Mouse (Mus musculus): ENCODE data around the gene Hps6. TPM values are rescaled to one million over a fixed set of nuclear protein-coding genes. Genes with fewer than 3 reads are reported as not detected.

The Hps6 gene
- polyA plus RNA-seq, 1 experiment from 2014 or later: 4.0 TPM

GRCm38 (mm10) chr19:45999378-45999777, 3.9 kb upstream of the Hps6 start:
- no peak overlapping the region for H3K4me3 ChIP-seq
- no peak for ATAC-seq (ENCODE audit: low FRiP score, low read depth)

GRCm38 (mm10) chr19:46002279-46002678, 1.0 kb upstream of the Hps6 start:
- Histone ChIP-seq H3K4me2 (replicated peaks) (no peak overlapping the region), H3K9me3 (no peaks in the 10 kb centered on the region), H3K4me3 (no peak overlapping the region), H3K36me3 (no peaks in the 10 kb centered on the region), H3K4me1 (peaks cover 20% of the 10 kb centered on the region), H3K9ac (replicated peaks) (no peak overlapping the region), H3K27ac (replicated peaks) (no peak overlapping the region), H3K27me3 (peaks cover 39% of the 10 kb centered on the region)
- WGBS: 85% methylated on average over 9 of the region's 9 CpGs
- no peak for ATAC-seq (ENCODE audit: low FRiP score, low read depth)

More at GRCm38 (mm10) chr19:45999378-45999777, 3.9 kb upstream of the Hps6 start:
- H3K9me3 ChIP-seq: peaks cover 7% of the 10 kb centered on the region; the same call in 1 of the 2 replicates
- peaks cover 10% of the 10 kb centered on the region; the same call in 1 of the 2 replicates for H3K36me3 ChIP-seq
- no peak overlapping the region for H3K4me2 ChIP-seq (replicated peaks)
- no peak overlapping the region for H3K9ac ChIP-seq (replicated peaks)
- peaks cover 20% of the 10 kb centered on the region for H3K4me1 ChIP-seq
- H3K27ac ChIP-seq (replicated peaks): no peak overlapping the region
- 63% methylated on average over 1 of the region's 1 CpGs for WGBS
- peaks cover 23% of the 10 kb centered on the region for H3K27me3 ChIP-seq

- peaks cover 39% of the 10 kb centered on the region for H3K27me3 ChIP-seq
- H3K4me1 ChIP-seq: peaks cover 15% of the 10 kb centered on the region
- no peak overlapping the region for H3K9ac ChIP-seq (replicated peaks)
- WGBS: 62% methylated on average over 17 of the region's 17 CpGs
- no peaks in the 10 kb centered on the region for H3K36me3 ChIP-seq
- H3K4me2 ChIP-seq (replicated peaks): no peak overlapping the region
- ATAC-seq (ENCODE audit: low FRiP score, low read depth): no peak
- no peak overlapping the region for H3K4me3 ChIP-seq
- no peaks in the 10 kb centered on the region for H3K9me3 ChIP-seq
- H3K27ac ChIP-seq (replicated peaks): no peak overlapping the region
These were observed 1.6 kb downstream of the Hps6 start for GRCm38 (mm10) chr19:46004814-46005466.

GRCm38 (mm10) chr19:46005680-46006079, 2.4 kb downstream of the Hps6 start:
- peaks cover 15% of the 10 kb centered on the region for H3K4me1 ChIP-seq
- H3K9me3 ChIP-seq: no peaks in the 10 kb centered on the region
- H3K27ac ChIP-seq (replicated peaks): no peak overlapping the region
- no peak overlapping the region for H3K4me3 ChIP-seq
- no peaks in the 10 kb centered on the region for H3K36me3 ChIP-seq
- 88% methylated on average over 7 of the region's 7 CpGs for WGBS
- no peak overlapping the region for H3K4me2 ChIP-seq (replicated peaks)
- H3K27me3 ChIP-seq: peaks cover 39% of the 10 kb centered on the region
- no peak overlapping the region for H3K9ac ChIP-seq (replicated peaks)
- no peak for ATAC-seq (ENCODE audit: low FRiP score, low read depth)

- no peaks in the 10 kb centered on the region for H3K9me3 ChIP-seq
- no peaks in the 10 kb centered on the region for H3K27me3 ChIP-seq
- no peak overlapping the region for H3K9ac ChIP-seq (replicated peaks)
- WGBS: 41% methylated on average over 12 of the region's 12 CpGs
- H3K27ac ChIP-seq (replicated peaks): no peak overlapping the region
- H3K4me1 ChIP-seq: no peaks in the 10 kb centered on the region
- H3K4me3 ChIP-seq: no peak overlapping the region
- H3K36me3 ChIP-seq: no peaks in the 10 kb centered on the region
- no peak overlapping the region for H3K4me2 ChIP-seq (replicated peaks)
- no peak; the same call in 1 of the 2 replicates for ATAC-seq (ENCODE audit: low FRiP score, low read depth)
These were observed 11.4 kb downstream of the Hps6 start for GRCm38 (mm10) chr19:46014572-46015178.

GRCm38 (mm10) chr19:46016023-46016422, 12.7 kb downstream of the Hps6 start:
- no peak for ATAC-seq (ENCODE audit: low FRiP score, low read depth)
- no peaks in the 10 kb centered on the region for H3K27me3 ChIP-seq
- H3K4me2 ChIP-seq (replicated peaks): no peak overlapping the region
- H3K27ac ChIP-seq (replicated peaks): no peak overlapping the region
- no peak overlapping the region for H3K4me3 ChIP-seq
- WGBS: 53% methylated on average over 2 of the region's 2 CpGs
- no peaks in the 10 kb centered on the region for H3K4me1 ChIP-seq
- no peak overlapping the region for H3K9ac ChIP-seq (replicated peaks)
- no peaks in the 10 kb centered on the region for H3K36me3 ChIP-seq
- no peaks in the 10 kb centered on the region for H3K9me3 ChIP-seq

- Histone ChIP-seq H3K36me3 (0 out of 2 replicates have a peak, but pooled peaks cover 3% of the 10 kb centered on the region), H3K9ac (replicated peaks) (no peak overlapping the region), H3K9me3 (no peaks in the 10 kb centered on the region; the same call in 1 of the 2 replicates), H3K4me1 (no peaks in the 10 kb centered on the region), H3K27me3 (no peaks in the 10 kb centered on the region), H3K27ac (replicated peaks) (no peak overlapping the region), H3K4me3 (no peak overlapping the region), H3K4me2 (replicated peaks) (no peak overlapping the region)
- ATAC-seq (ENCODE audit: low FRiP score, low read depth): no peak
- 83% methylated on average over 6 of the region's 6 CpGs for WGBS
These were observed 21.7 kb downstream of the Hps6 start for GRCm38 (mm10) chr19:46024959-46025358.

- H3K36me3 ChIP-seq: peaks cover 8% of the 10 kb centered on the region
- no peak overlapping the region for H3K4me3 ChIP-seq
- WGBS: 63% methylated on average over 8 of the region's 8 CpGs
These were observed 23.3 kb downstream of the Hps6 start for GRCm38 (mm10) chr19:46026567-46026966.

GRCm38 (mm10) chr19:46028747-46029320, 25.5 kb downstream of the Hps6 start:
- H3K27ac ChIP-seq (replicated peaks): no peak overlapping the region
- WGBS: 76% methylated on average over 11 of the region's 11 CpGs
- H3K4me2 ChIP-seq (replicated peaks): no peak overlapping the region
- no peak overlapping the region for H3K9ac ChIP-seq (replicated peaks)
- H3K4me3 ChIP-seq: no peak overlapping the region
- H3K36me3 ChIP-seq: peaks cover 31% of the 10 kb centered on the region
- ATAC-seq (ENCODE audit: low FRiP score, low read depth): no peak
- no peaks in the 10 kb centered on the region for H3K27me3 ChIP-seq
- H3K4me1 ChIP-seq: no peaks in the 10 kb centered on the region
- H3K9me3 ChIP-seq: no peaks in the 10 kb centered on the region; the same call in 1 of the 2 replicates

More at GRCm38 (mm10) chr19:46026567-46026966, 23.3 kb downstream of the Hps6 start:
- Histone ChIP-seq H3K4me2 (replicated peaks) (no peak overlapping the region), H3K9ac (replicated peaks) (no peak overlapping the region), H3K27me3 (no peaks in the 10 kb centered on the region), H3K9me3 (no peaks in the 10 kb centered on the region; the same call in 1 of the 2 replicates), H3K4me1 (no peaks in the 10 kb centered on the region), H3K27ac (replicated peaks) (no peak overlapping the region)
- ATAC-seq (ENCODE audit: low FRiP score, low read depth): no peak

GRCm38 (mm10) chr19:46029652-46030051, 26.3 kb downstream of the Hps6 start:
- no peak overlapping the region for H3K27ac ChIP-seq (replicated peaks)
- H3K9ac ChIP-seq (replicated peaks): no peak overlapping the region
- no peaks in the 10 kb centered on the region for H3K4me1 ChIP-seq
- no peaks in the 10 kb centered on the region; the same call in 1 of the 2 replicates for H3K9me3 ChIP-seq
- ATAC-seq (ENCODE audit: low FRiP score, low read depth): no peak
- H3K4me2 ChIP-seq (replicated peaks): no peak overlapping the region
- WGBS: 100% methylated on average over 1 of the region's 1 CpGs
- no peaks in the 10 kb centered on the region for H3K27me3 ChIP-seq
- no peak overlapping the region for H3K4me3 ChIP-seq
- H3K36me3 ChIP-seq: peaks cover 39% of the 10 kb centered on the region

GRCm38 (mm10) chr19:46030196-46030983, 27.1 kb downstream of the Hps6 start:
- peaks cover 46% of the 10 kb centered on the region for H3K36me3 ChIP-seq
- H3K9ac ChIP-seq (replicated peaks): no peak overlapping the region
- ATAC-seq (ENCODE audit: low FRiP score, low read depth): no peak
- no peaks in the 10 kb centered on the region for H3K4me1 ChIP-seq
- WGBS: 96% methylated on average over 10 of the region's 10 CpGs
- no peaks in the 10 kb centered on the region for H3K27me3 ChIP-seq
- no peak overlapping the region for H3K27ac ChIP-seq (replicated peaks)
- H3K9me3 ChIP-seq: no peaks in the 10 kb centered on the region; the same call in 1 of the 2 replicates
- no peak overlapping the region for H3K4me2 ChIP-seq (replicated peaks)
- no peak overlapping the region for H3K4me3 ChIP-seq

All from midbrain, embryonic 12.5 days (tissue).